Mouse (Mus musculus) heart, adult 8-10 months (tissue): ENCODE measurements around the gene Atp2b1. TPM values are rescaled to one million over a fixed set of nuclear protein-coding genes. Genes with fewer than 3 reads are reported as not detected.
"Not testable (repeated sequence)": the region's sequence is repeated elsewhere in the genome, so short reads cannot be mapped to it uniquely, and the experiment has no call there.

Experiments
- DNase-seq: peaks from one replicate; pipeline ENCODE4 v3.0.0; 2022; ENCODE audit warnings: low spot score
- total RNA-seq, 4 experiments: library from RNA; stranded (reverse); gene quantifications; 2 replicates each; pipeline ENCODE4 v1.2.4; 2022

Gene Atp2b1
- total RNA-seq, 4 experiments from 2014 or later, result 59.5 to 68.2 (median 62.8) TPM

GRCm38 (mm10) chr10:98962092-98962491 lies 47.9 kb downstream of the Atp2b1 start:
- DNase-seq, result no peak

GRCm38 (mm10) chr10:98966407-98967215 lies 52.4 kb downstream of the Atp2b1 start:
- no peak for DNase-seq

- DNase-seq, result no peak
These were observed 53.2 kb downstream of the Atp2b1 start for GRCm38 (mm10) chr10:98967240-98967891.

- no peak for DNase-seq
These were observed 56.7 kb downstream of the Atp2b1 start for GRCm38 (mm10) chr10:98970917-98971316.

- peak; percentile 54 for DNase-seq
These were observed 58.2 kb downstream of the Atp2b1 start for GRCm38 (mm10) chr10:98972359-98972758.

GRCm38 (mm10) chr10:98972912-98973605 lies 58.9 kb downstream of the Atp2b1 start:
- DNase-seq, result no peak

GRCm38 (mm10) chr10:98974645-98975044 lies 60.4 kb downstream of the Atp2b1 start:
- DNase-seq, result no peak

GRCm38 (mm10) chr10:98975611-98976010 lies 61.4 kb downstream of the Atp2b1 start:
- DNase-seq, result no peak

GRCm38 (mm10) chr10:98976877-98977494 lies 62.8 kb downstream of the Atp2b1 start:
- DNase-seq, result no peak

- no peak for DNase-seq
These were observed 64.6 kb downstream of the Atp2b1 start for GRCm38 (mm10) chr10:98978766-98979165.

- no peak for DNase-seq
These were observed 65.1 kb downstream of the Atp2b1 start for GRCm38 (mm10) chr10:98979296-98979695.

GRCm38 (mm10) chr10:98979951-98980350 lies 65.7 kb downstream of the Atp2b1 start:
- DNase-seq, result no peak

- DNase-seq, result no peak
These were observed 77.8 kb downstream of the Atp2b1 start for GRCm38 (mm10) chr10:98991964-98992363.

GRCm38 (mm10) chr10:98993186-98993585 lies 79.0 kb downstream of the Atp2b1 start:
- no peak for DNase-seq

GRCm38 (mm10) chr10:98995016-98995747 lies 81.0 kb downstream of the Atp2b1 start:
- not testable (repeated sequence) for DNase-seq

GRCm38 (mm10) chr10:99004866-99005265 lies 90.7 kb downstream of the Atp2b1 start:
- no peak for DNase-seq

- no peak for DNase-seq
These were observed 96.9 kb downstream of the Atp2b1 start for GRCm38 (mm10) chr10:99011084-99011483.

GRCm38 (mm10) chr10:99012086-99012485 lies 97.9 kb downstream of the Atp2b1 start:
- no peak for DNase-seq

GRCm38 (mm10) chr10:99014737-99015136 lies 100.5 kb downstream of the Atp2b1 start:
- DNase-seq, result no peak

GRCm38 (mm10) chr10:99016996-99017395 lies 102.8 kb downstream of the Atp2b1 start:
- DNase-seq, result no peak

GRCm38 (mm10) chr10:99027462-99027861 lies 113.3 kb downstream of the Atp2b1 start:
- no peak for DNase-seq
